Mouse (Mus musculus): ENCODE measurements around the gene Sox1. TPM values are rescaled to one million over a fixed set of nuclear protein-coding genes. Genes with fewer than 3 reads are reported as not detected.

Sox1 gene
- 0.50 and 0.51 TPM in 2 replicates for polyA plus RNA-seq (2016; fragmentation: Nextera tagmentation; extraction: Ambion mirVana)

DNA sequence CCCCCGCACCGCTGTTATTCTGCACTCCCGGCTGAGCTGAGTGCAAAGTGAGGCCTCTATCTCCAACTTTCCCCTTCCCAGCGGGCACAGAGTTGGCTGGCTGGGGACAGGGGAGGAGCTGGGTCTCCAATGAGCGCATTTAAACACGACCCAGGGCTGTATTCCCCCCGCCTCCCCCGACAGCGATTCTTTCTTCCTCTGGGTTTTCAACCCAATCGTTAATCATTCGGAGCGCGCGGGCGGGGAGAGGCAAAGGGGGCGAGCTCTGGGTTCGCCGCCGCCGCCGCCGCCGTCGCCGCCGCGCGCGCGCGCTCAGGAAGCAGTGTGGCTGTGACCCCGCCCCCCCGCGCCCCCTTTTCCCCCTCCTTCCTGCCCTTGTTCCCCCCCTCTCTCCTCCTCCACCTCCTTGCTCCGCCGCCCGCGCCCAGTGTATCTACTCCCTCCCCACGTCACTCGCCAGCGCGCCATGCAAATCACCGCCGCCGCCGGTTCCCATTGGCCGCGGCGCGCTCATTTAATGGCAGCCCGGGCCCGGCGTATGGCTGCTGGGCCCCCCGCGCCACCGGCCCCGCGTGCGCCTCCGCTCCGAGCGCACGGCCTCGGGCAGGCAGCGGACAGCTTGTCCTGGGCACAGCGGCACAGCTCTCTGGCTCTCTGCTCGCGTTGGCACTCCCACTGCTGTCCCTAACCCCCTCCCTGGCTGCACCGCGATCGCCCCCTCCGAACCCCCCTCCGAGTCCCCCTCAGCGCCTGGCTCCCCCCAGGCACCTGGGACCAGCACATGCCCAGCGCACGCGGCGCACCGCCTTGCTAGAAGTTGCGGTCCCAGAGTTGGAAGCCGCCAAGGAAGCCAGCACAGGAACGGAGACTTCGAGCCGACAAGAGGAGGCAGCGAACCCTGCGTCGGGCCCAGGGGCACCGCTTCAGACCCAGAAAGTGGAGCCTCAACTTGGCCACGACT, at the start of gene Sox1:
Gene Sox1 (plus strand): TSS at position 225 of the 961 bp plus-strand sequence.
- H3K4me3 ChIP-seq = peak within 1 kb of the TSS; percentile 38
- H3K9me3 ChIP-seq = no peaks in the 10 kb centered on the region
- no peak within 1 kb of the TSS for H3K9ac ChIP-seq
- H3K36me3 ChIP-seq = no peaks in the 10 kb centered on the region
- ATAC-seq (ENCODE audit: insufficient number of reproducible peaks, insufficient read depth, low FRiP score, low TSS enrichment) = peak; percentile 72
- peaks cover 84% of the 10 kb centered on the region for H3K27me3 ChIP-seq
- WGBS = under 1% methylated on average over 62 of the region's 89 CpGs
- peaks cover 11% of the 10 kb centered on the region; the same call in 1 of the 2 replicates for H3K4me1 ChIP-seq
- peak within 1 kb of the TSS; percentile 60 for H3K4me2 ChIP-seq (replicated peaks)
- peak within 1 kb of the TSS; percentile 23; the same call in 1 of the 2 replicates for H3K27ac ChIP-seq

DNA sequence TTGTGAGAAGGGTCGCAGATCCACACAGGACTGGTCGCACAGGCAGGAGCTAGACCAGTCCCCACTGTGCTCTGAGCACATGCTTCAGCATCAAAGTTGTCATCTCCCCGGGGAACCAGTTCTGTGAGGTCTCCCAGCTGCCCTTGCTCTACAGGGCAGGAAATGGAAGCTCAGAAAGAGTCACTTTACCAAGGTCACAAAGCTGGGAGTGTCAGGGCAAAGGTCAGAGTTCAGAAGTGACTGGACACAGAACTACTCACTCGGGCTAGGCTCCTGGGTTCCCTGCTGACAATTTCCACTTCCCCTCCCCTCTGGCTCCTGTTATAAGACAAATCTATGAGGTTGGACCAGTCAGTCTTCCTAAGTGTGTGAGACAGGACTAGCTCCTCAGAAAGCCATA, 49.2 kb upstream of the Sox1 start:
- Histone ChIP-seq H3K4me1 (no peaks in the 10 kb centered on the region), H3K9me3 (no peaks in the 10 kb centered on the region), H3K4me3 (no peak overlapping the region), H3K27ac (no peak overlapping the region), H3K27me3 (no peaks in the 10 kb centered on the region), H3K9ac (no peak overlapping the region), H3K4me2 (replicated peaks) (no peak overlapping the region), H3K36me3 (no peaks in the 10 kb centered on the region)
- 31% methylated on average over 4 of the region's 4 CpGs for WGBS
- no peak for ATAC-seq (ENCODE audit: insufficient number of reproducible peaks, insufficient read depth, low FRiP score, low TSS enrichment)

DNA sequence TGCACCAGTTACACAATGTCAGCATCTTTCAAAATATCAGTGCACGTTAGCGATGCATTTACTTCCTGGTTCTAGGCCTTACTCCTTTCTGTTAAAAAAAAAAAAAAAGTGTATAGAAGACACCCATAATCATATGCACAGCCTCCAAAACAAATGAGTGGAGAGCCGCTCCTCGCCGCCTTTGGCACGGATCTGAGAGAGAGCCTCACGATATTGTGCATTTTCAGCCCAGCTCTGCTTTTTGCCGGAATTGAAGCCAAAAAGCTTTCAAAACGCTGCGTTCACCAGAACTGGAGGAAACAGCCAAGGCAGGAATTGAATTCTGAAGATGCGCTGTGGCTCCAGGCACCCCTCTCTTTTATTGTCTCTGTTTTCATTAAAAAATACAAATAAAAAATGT, 48.2 kb upstream of the Sox1 start:
- Histone ChIP-seq H3K4me2 (replicated peaks) (no peak overlapping the region), H3K9me3 (no peaks in the 10 kb centered on the region), H3K4me3 (no peak overlapping the region), H3K27ac (no peak overlapping the region), H3K36me3 (no peaks in the 10 kb centered on the region), H3K4me1 (no peaks in the 10 kb centered on the region), H3K9ac (no peak overlapping the region), H3K27me3 (no peaks in the 10 kb centered on the region)
- no peak for ATAC-seq (ENCODE audit: insufficient number of reproducible peaks, insufficient read depth, low FRiP score, low TSS enrichment)
- WGBS = 90% methylated on average over 11 of the region's 11 CpGs

DNA sequence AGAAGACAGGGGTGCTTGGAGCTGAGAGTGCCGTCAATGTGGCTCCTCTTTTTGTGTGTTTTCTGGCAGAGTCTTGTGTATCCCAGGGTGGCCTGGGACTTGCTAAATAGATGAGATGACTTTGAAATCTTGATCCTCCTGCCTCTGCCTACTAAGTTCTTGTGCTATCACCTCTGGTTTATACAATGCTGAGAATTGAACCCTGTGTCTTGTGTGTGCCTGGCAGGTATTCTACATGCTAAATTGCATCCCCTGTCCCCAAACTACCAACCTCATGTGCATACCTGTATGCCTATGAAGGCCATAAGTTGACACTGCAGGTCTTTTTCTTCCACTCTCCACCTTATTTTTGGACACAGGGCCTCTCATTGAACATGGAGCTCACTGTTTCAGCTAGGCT, 46.8 kb upstream of the Sox1 start:
- Histone ChIP-seq H3K27ac (no peak overlapping the region), H3K4me3 (no peak overlapping the region), H3K9me3 (no peaks in the 10 kb centered on the region), H3K4me1 (no peaks in the 10 kb centered on the region), H3K4me2 (replicated peaks) (no peak overlapping the region), H3K36me3 (no peaks in the 10 kb centered on the region), H3K9ac (no peak overlapping the region), H3K27me3 (no peaks in the 10 kb centered on the region)
- WGBS = 69% methylated on average over 1 of the region's 1 CpGs
- no peak for ATAC-seq (ENCODE audit: insufficient number of reproducible peaks, insufficient read depth, low FRiP score, low TSS enrichment)

DNA sequence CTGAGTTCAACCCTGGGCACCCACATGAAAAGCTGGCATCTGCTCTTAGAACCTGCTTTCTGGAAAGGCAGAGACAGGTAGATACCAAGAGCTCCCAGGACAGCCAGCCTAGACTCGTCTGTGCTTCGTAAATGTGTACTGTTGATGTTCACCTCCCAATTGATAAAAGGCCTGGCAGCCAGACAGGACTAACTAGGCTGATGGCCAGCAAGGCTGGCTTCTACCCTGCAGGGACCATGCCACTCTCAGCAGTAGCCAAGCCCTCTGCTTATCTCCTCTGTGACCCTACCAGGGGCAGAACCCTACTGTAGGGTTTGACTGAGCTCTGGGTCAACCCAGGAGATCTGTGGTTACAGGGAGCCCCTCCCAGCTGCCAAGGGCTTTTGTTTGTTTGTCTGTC, 45.5 kb upstream of the Sox1 start:
- H3K27ac ChIP-seq = no peak overlapping the region
- no peak overlapping the region for H3K4me2 ChIP-seq (replicated peaks)
- H3K27me3 ChIP-seq = no peaks in the 10 kb centered on the region
- ATAC-seq (ENCODE audit: insufficient number of reproducible peaks, insufficient read depth, low FRiP score, low TSS enrichment) = no peak
- no peaks in the 10 kb centered on the region for H3K36me3 ChIP-seq
- no peak overlapping the region for H3K4me3 ChIP-seq
- WGBS = 86% methylated on average over 2 of the region's 2 CpGs
- no peak overlapping the region for H3K9ac ChIP-seq
- no peaks in the 10 kb centered on the region for H3K4me1 ChIP-seq
- H3K9me3 ChIP-seq = no peaks in the 10 kb centered on the region

GRCm38 (mm10) chr8:12351121-12351520, 44.0 kb upstream of the Sox1 start:
- no peaks in the 10 kb centered on the region for H3K27me3 ChIP-seq
- no peaks in the 10 kb centered on the region for H3K4me1 ChIP-seq
- ATAC-seq (ENCODE audit: insufficient number of reproducible peaks, insufficient read depth, low FRiP score, low TSS enrichment) = no peak
- no peak overlapping the region for H3K4me3 ChIP-seq
- no peak overlapping the region for H3K9ac ChIP-seq
- H3K4me2 ChIP-seq (replicated peaks) = no peak overlapping the region
- H3K27ac ChIP-seq = no peak overlapping the region
- H3K36me3 ChIP-seq = no peaks in the 10 kb centered on the region
- H3K9me3 ChIP-seq = no peaks in the 10 kb centered on the region

GRCm38 (mm10) chr8:12354406-12355025, 40.6 kb upstream of the Sox1 start:
- Histone ChIP-seq H3K4me2 (replicated peaks) (no peak overlapping the region), H3K9me3 (no peaks in the 10 kb centered on the region), H3K9ac (no peak overlapping the region), H3K4me1 (no peaks in the 10 kb centered on the region), H3K36me3 (no peaks in the 10 kb centered on the region), H3K27ac (no peak overlapping the region), H3K4me3 (no peak overlapping the region), H3K27me3 (no peaks in the 10 kb centered on the region)
- 0 out of 2 replicates have a peak, but pooled peaks have one; percentile 10 for ATAC-seq (ENCODE audit: insufficient number of reproducible peaks, insufficient read depth, low FRiP score, low TSS enrichment)
- 55% methylated on average over 10 of the region's 10 CpGs for WGBS

GRCm38 (mm10) chr8:12368161-12368560, 26.9 kb upstream of the Sox1 start:
- Histone ChIP-seq H3K4me1 (no peaks in the 10 kb centered on the region), H3K36me3 (no peaks in the 10 kb centered on the region), H3K4me3 (no peak overlapping the region), H3K4me2 (replicated peaks) (no peak overlapping the region), H3K27me3 (0 out of 2 replicates have a peak, but pooled peaks cover 8% of the 10 kb centered on the region), H3K9me3 (no peaks in the 10 kb centered on the region), H3K27ac (no peak overlapping the region), H3K9ac (no peak overlapping the region)
- WGBS = 56% methylated on average over 7 of the region's 7 CpGs
- no peak for ATAC-seq (ENCODE audit: insufficient number of reproducible peaks, insufficient read depth, low FRiP score, low TSS enrichment)

DNA sequence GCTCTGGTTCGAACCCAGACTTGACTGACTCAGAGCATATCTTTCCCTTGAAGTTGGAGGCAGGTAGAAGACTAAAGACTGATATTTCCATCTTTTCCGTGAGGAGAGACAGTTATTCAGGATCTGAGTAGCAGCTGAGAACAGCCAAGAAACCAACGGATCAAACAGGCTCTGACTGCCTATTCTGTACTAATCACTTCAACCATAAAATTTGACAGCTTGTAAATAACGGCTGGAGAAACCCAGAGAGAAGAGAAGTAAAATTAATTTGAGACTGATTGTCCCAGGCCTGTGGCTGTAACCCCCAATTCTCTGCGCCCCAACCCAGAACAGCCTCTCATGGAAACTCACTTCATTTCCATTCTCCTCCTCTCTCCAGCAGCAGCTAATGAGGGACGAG, 26.2 kb upstream of the Sox1 start:
- 0 out of 2 replicates have a peak, but pooled peaks cover 8% of the 10 kb centered on the region for H3K27me3 ChIP-seq
- no peak for ATAC-seq (ENCODE audit: insufficient number of reproducible peaks, insufficient read depth, low FRiP score, low TSS enrichment)
- no peak overlapping the region for H3K9ac ChIP-seq
- H3K27ac ChIP-seq = no peak overlapping the region
- WGBS = 76% methylated on average over 6 of the region's 6 CpGs
- no peak overlapping the region for H3K4me3 ChIP-seq
- no peaks in the 10 kb centered on the region for H3K4me1 ChIP-seq
- no peak overlapping the region for H3K4me2 ChIP-seq (replicated peaks)
- no peaks in the 10 kb centered on the region for H3K9me3 ChIP-seq
- no peaks in the 10 kb centered on the region for H3K36me3 ChIP-seq

DNA sequence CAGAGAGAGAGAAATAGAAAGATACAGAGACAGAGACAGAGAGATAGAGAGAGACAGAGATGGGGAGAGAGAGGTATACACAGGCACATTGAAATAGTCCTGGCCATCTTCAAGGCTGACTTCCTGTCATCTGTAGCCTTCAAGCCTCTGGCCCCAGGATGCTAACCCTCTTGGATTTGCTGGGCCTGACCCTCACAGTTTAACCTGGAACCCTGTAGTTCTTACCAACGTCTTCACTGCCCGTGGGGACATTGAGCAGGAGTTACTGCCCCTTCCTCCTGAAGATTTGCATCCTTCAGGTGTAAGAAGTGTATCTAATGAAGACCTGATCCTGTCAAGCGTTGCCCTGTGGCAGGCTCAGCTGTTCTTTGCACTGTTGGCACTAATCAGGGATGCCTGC, 14.0 kb upstream of the Sox1 start:
- no peak overlapping the region for H3K4me2 ChIP-seq (replicated peaks)
- H3K9ac ChIP-seq = no peak overlapping the region
- no peak for ATAC-seq (ENCODE audit: insufficient number of reproducible peaks, insufficient read depth, low FRiP score, low TSS enrichment)
- no peaks in the 10 kb centered on the region for H3K36me3 ChIP-seq
- no peak overlapping the region for H3K4me3 ChIP-seq
- WGBS = 74% methylated on average over 3 of the region's 3 CpGs
- no peak overlapping the region for H3K27ac ChIP-seq
- H3K4me1 ChIP-seq = peaks cover 16% of the 10 kb centered on the region
- H3K9me3 ChIP-seq = no peaks in the 10 kb centered on the region
- H3K27me3 ChIP-seq = peaks cover 69% of the 10 kb centered on the region

- H3K4me1 ChIP-seq = peaks cover 16% of the 10 kb centered on the region
Observed at GRCm38 (mm10) chr8:12382707-12383561, 12.2 kb upstream of the Sox1 start.

More at GRCm38 (mm10) chr8:12382707-12383561, 12.2 kb upstream of the Sox1 start:
- no peak for ATAC-seq (ENCODE audit: insufficient number of reproducible peaks, insufficient read depth, low FRiP score, low TSS enrichment)
- no peak overlapping the region for H3K27ac ChIP-seq
- no peaks in the 10 kb centered on the region for H3K9me3 ChIP-seq
- H3K9ac ChIP-seq = no peak overlapping the region
- no peak overlapping the region for H3K4me2 ChIP-seq (replicated peaks)
- peaks cover 86% of the 10 kb centered on the region for H3K27me3 ChIP-seq
- WGBS = 3% methylated on average over 21 of the region's 21 CpGs
- no peak overlapping the region for H3K4me3 ChIP-seq
- H3K36me3 ChIP-seq = no peaks in the 10 kb centered on the region
